Mouse (Mus musculus): ENCODE data around the gene Smok3a.
"Not testable (repeated sequence)": the region's sequence is repeated elsewhere in the genome, so short reads cannot be mapped to it uniquely, and the experiment has no call there.

Gene Smok3a

GRCm38 (mm10) chr5:138020961-138021479, at the start of gene Smok3a, which contains the start of gene Smok3b:
Gene Smok3a, plus strand, starts transcription at chr5:138021261.
Gene Smok3b, plus strand, starts transcription at chr5:138021429.
- DNase-seq (ENCODE audit: low spot score), result not testable (repeated sequence)

GRCm38 (mm10) chr5:137973161-137973560, 47.9 kb upstream of the Smok3a start:
- DNase-seq (ENCODE audit: low spot score), result no peak

- DNase-seq (ENCODE audit: low spot score), result no peak
Observed at GRCm38 (mm10) chr5:137973738-137974137, 47.3 kb upstream of the Smok3a start.

GRCm38 (mm10) chr5:137974724-137975123, 46.3 kb upstream of the Smok3a start:
- no peak for DNase-seq (ENCODE audit: low spot score)

- DNase-seq (ENCODE audit: low spot score), result no peak
Observed at GRCm38 (mm10) chr5:137975434-137975833, 45.6 kb upstream of the Smok3a start.

GRCm38 (mm10) chr5:137977291-137977690, 43.8 kb upstream of the Smok3a start:
- DNase-seq (ENCODE audit: low spot score), result no peak

- no peak for DNase-seq (ENCODE audit: low spot score)
Observed at GRCm38 (mm10) chr5:137979081-137979480, 42.0 kb upstream of the Smok3a start.

- no peak for DNase-seq (ENCODE audit: low spot score)
Observed at GRCm38 (mm10) chr5:137981300-137981699, 39.8 kb upstream of the Smok3a start, which contains the start of gene Azgp1. Gene Azgp1, plus strand, starts transcription at chr5:137981520.

GRCm38 (mm10) chr5:137986351-137986750, 34.7 kb upstream of the Smok3a start:
- no peak for DNase-seq (ENCODE audit: low spot score)

GRCm38 (mm10) chr5:138009437-138009836, 11.6 kb upstream of the Smok3a start:
- DNase-seq (ENCODE audit: low spot score), result no peak

GRCm38 (mm10) chr5:138012382-138012781, 8.7 kb upstream of the Smok3a start:
- DNase-seq (ENCODE audit: low spot score), result no peak

GRCm38 (mm10) chr5:138016530-138016929, 4.5 kb upstream of the Smok3a start:
- DNase-seq (ENCODE audit: low spot score), result no peak

- no peak for DNase-seq (ENCODE audit: low spot score)
Observed at GRCm38 (mm10) chr5:138016997-138017396, 4.1 kb upstream of the Smok3a start.

- DNase-seq (ENCODE audit: low spot score), result not testable (repeated sequence)
Observed at GRCm38 (mm10) chr5:138019577-138019976, 1.5 kb upstream of the Smok3a start.

GRCm38 (mm10) chr5:138052894-138053293, 31.8 kb downstream of the Smok3a start, which contains the start of gene Smok3c:
Gene Smok3c, plus strand, starts transcription at chr5:138053194.
- not testable (repeated sequence) for DNase-seq (ENCODE audit: low spot score)

- no peak for DNase-seq (ENCODE audit: low spot score)
Observed at GRCm38 (mm10) chr5:138073803-138074202, 52.7 kb downstream of the Smok3a start.

GRCm38 (mm10) chr5:138075684-138076083, 54.6 kb downstream of the Smok3a start:
- DNase-seq (ENCODE audit: low spot score), result no peak

- no peak for DNase-seq (ENCODE audit: low spot score)
Observed at GRCm38 (mm10) chr5:138076148-138076547, 55.1 kb downstream of the Smok3a start.

- no peak for DNase-seq (ENCODE audit: low spot score)
Observed at GRCm38 (mm10) chr5:138080456-138080855, 59.4 kb downstream of the Smok3a start.

GRCm38 (mm10) chr5:138081446-138081845, 60.4 kb downstream of the Smok3a start:
- DNase-seq (ENCODE audit: low spot score), result no peak

GRCm38 (mm10) chr5:138083318-138083900, 62.3 kb downstream of the Smok3a start:
- no peak for DNase-seq (ENCODE audit: low spot score)

GRCm38 (mm10) chr5:138083936-138084335, 62.9 kb downstream of the Smok3a start:
- DNase-seq (ENCODE audit: low spot score), result no peak
